Mouse (Mus musculus) liver, postnatal 0 days (tissue): Measurements from ENCODE around the gene Gm8237.
"Not testable (repeated sequence)": the region's sequence is repeated elsewhere in the genome, so short reads cannot be mapped to it uniquely, and the experiment has no call there.

Experiments
- CTCF ChIP-seq: sonication (generic); IDR thresholded peaks from 2 replicates; pipeline ENCODE4 v1.5.1; 2016; ENCODE audit warnings: antibody characterized with exemption, low read depth
- EP300 ChIP-seq: IDR thresholded peaks from 2 replicates; pipeline ENCODE4 v1.6.1; 2016; ENCODE audit warnings: antibody characterized with exemption, low read depth, mild to moderate bottlenecking

DNA sequence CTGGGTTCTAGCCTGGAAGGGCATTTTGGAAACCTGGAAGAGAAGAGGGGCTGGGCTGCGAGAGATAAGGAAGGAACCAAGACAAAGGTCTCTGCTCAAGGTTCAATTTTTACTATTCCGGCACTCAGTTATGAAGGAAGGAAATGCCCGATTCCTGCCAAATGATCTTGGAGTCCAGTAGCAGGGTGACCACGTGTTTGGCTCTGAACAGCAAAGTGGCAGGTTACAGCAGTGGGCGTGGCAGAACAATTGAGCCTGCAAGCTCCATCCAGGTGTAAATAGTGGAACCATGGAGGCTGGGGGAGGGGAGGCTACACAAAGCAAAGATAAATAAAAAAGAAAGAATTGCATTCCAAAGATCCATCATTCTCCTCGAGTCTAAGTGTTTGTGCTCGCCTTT, 43.1 kb upstream of the Gm8237 start:
- not testable (repeated sequence) for TF ChIP-seq CTCF, EP300
